ENCODE assay signal across 25 mouse cellular contexts in genomic region chr10:30799713-30800450, GRCm38 (mm10). TPM values are rescaled to one million over a fixed set of nuclear protein-coding genes. Genes with fewer than 3 reads are reported as not detected.
DNase-seq lines count a peak whose midpoint lies in the region; ATAC-seq and TF ChIP-seq lines count a peak whose summit lies in the region.
"Had no signal": no experiment of that assay in that cellular context is flagged by ENCODE, and none has a peak within 500 bp of the region (broad histone marks: within the 10 kb centered on the region; RNA-seq: fewer than 3 reads in every experiment).

No protein-coding gene starts in this region.

- no peak overlapping the region for H3K4me2 ChIP-seq in intestine, postnatal 0 days (replicated peaks; ENCODE audit: low read depth)
- H3K4me2 ChIP-seq in intestine, embryonic 15.5 days (replicated peaks), result no peak overlapping the region
- H3K4me2 ChIP-seq: embryonic facial prominence, embryonic 12.5 days; embryonic facial prominence, embryonic 15.5 days; forebrain, embryonic 13.5 days; heart, embryonic 11.5 days; hindbrain, embryonic 12.5 days; hindbrain, embryonic 15.5 days had no signal

- no peak for ATAC-seq in intestine, postnatal 0 days
- no peak for ATAC-seq in intestine, embryonic 15.5 days
- ATAC-seq: forebrain, embryonic 13.5 days; forebrain, embryonic 16.5 days had no signal

- H3ac ChIP-seq in C2C12 (ENCODE audit: control insufficient read depth, insufficient read length, low read depth), result no peak overlapping the region

- TF ChIP-seq CTCF in intestine, postnatal 0 days (IDR thresholded peaks at IDR 0.05; ENCODE audit: low read depth), result 0 out of 2 replicates have a peak, but pooled peaks have one; percentile 12
- TF ChIP-seq CTCF in C2C12 (IDR thresholded peaks at IDR 0.05; ENCODE audit: control insufficient read depth, insufficient read depth, insufficient read length), result no peak

- no peak overlapping the region for H3K9ac ChIP-seq in intestine, postnatal 0 days (ENCODE audit: low read depth, low read length)
- no peak overlapping the region for H3K9ac ChIP-seq in intestine, embryonic 15.5 days
- H3K9ac ChIP-seq: embryonic facial prominence, embryonic 12.5 days; embryonic facial prominence, embryonic 15.5 days; forebrain, embryonic 13.5 days; hindbrain, embryonic 12.5 days; hindbrain, embryonic 15.5 days had no signal

- no peaks in the 10 kb centered on the region for H3K9me3 ChIP-seq in intestine, postnatal 0 days (ENCODE audit: control insufficient read depth)
- no peaks in the 10 kb centered on the region for H3K9me3 ChIP-seq in intestine, embryonic 15.5 days
- H3K9me3 ChIP-seq in heart, embryonic 10.5 days, result no peaks in the 10 kb centered on the region
- H3K9me3 ChIP-seq: embryonic facial prominence, embryonic 15.5 days; forebrain, embryonic 13.5 days; G1E; hindbrain, embryonic 15.5 days had no signal

- no peak overlapping the region for H3K4me3 ChIP-seq in intestine, postnatal 0 days (ENCODE audit: low read depth, low read length)
- no peak overlapping the region for H3K4me3 ChIP-seq in intestine, embryonic 15.5 days (replicated peaks)
- H3K4me3 ChIP-seq in C2C12 (ENCODE audit: insufficient read depth, poor library complexity, severe bottlenecking), result no peak overlapping the region
- H3K4me3 ChIP-seq in heart, embryonic 10.5 days, result no peak overlapping the region
- H3K4me3 ChIP-seq: embryonic facial prominence, embryonic 12.5 days; embryonic facial prominence, embryonic 15.5 days; forebrain, embryonic 10.5 days; forebrain, embryonic 13.5 days; heart, adult 2 months; hindbrain, embryonic 12.5 days; hindbrain, embryonic 15.5 days had no signal

- H3K79me2 ChIP-seq in C2C12 (ENCODE audit: control insufficient read depth, insufficient read depth), result peaks cover 29% of the 10 kb centered on the region

- H3K79me3 ChIP-seq in C2C12 (ENCODE audit: low read depth), result peaks cover 12% of the 10 kb centered on the region

- no peaks in the 10 kb centered on the region for H3K36me3 ChIP-seq in intestine, postnatal 0 days (ENCODE audit: control insufficient read depth, insufficient read depth)
- no peaks in the 10 kb centered on the region for H3K36me3 ChIP-seq in intestine, embryonic 15.5 days
- H3K36me3 ChIP-seq in C2C12 (ENCODE audit: control insufficient read depth, insufficient read depth), result no peaks in the 10 kb centered on the region
- H3K36me3 ChIP-seq in heart, embryonic 10.5 days, result peaks cover 11% of the 10 kb centered on the region; the same call in 1 of the 2 replicates
- H3K36me3 ChIP-seq: embryonic facial prominence, embryonic 15.5 days had no signal

- DNase-seq in R1 (ENCODE audit: low read depth, low spot score), result peak; percentile 33
- no peak for DNase-seq in Muller cell, postnatal 12 days (ENCODE audit: inconsistent ontology term)
- no peak for DNase-seq in cerebellum, adult 9-11 months
- no peak for DNase-seq in heart, embryonic 10.5 days (ENCODE audit: low spot score)
- DNase-seq: adrenal gland, adult 2 months; adrenal gland, postnatal 25 days; cerebellum, adult 18-20 months; cerebellum, adult 9-10 months; cerebellum, postnatal 25 days; gastrocnemius, postnatal 10 days; gastrocnemius, postnatal 36 days; heart, adult 2 months; kidney, adult 18-20 months had no signal

- no peaks in the 10 kb centered on the region; the same call in 1 of the 2 replicates for H3K4me1 ChIP-seq in intestine, postnatal 0 days (replicated peaks; ENCODE audit: control insufficient read depth, insufficient read depth, low read length)
- H3K4me1 ChIP-seq in intestine, embryonic 15.5 days (replicated peaks), result no peaks in the 10 kb centered on the region; the same call in 1 of the 2 replicates
- H3K4me1 ChIP-seq in heart, embryonic 10.5 days, result peaks cover 6% of the 10 kb centered on the region; the same call in 1 of the 2 replicates
- H3K4me1 ChIP-seq: embryonic facial prominence, embryonic 12.5 days had no signal

- 90% methylated on average over 2 of the region's 2 CpGs for whole genome bisulfite sequencing in intestine, postnatal 0 days
- 85% methylated on average over 2 of the region's 2 CpGs for WGBS in intestine, embryonic 15.5 days
- WGBS in heart, embryonic 10.5 days, result 89% methylated on average over 2 of the region's 2 CpGs

- no peaks in the 10 kb centered on the region for H3K27me3 ChIP-seq in intestine, postnatal 0 days (replicated peaks; ENCODE audit: control insufficient read depth, insufficient read depth, low read length)
- no peaks in the 10 kb centered on the region for H3K27me3 ChIP-seq in intestine, embryonic 15.5 days (replicated peaks)
- no peaks in the 10 kb centered on the region for H3K27me3 ChIP-seq in C2C12 (ENCODE audit: control insufficient read depth, insufficient read depth, insufficient read length)
- no peaks in the 10 kb centered on the region for H3K27me3 ChIP-seq in heart, embryonic 10.5 days (ENCODE audit: insufficient read depth, poor library complexity, severe bottlenecking)
- H3K27me3 ChIP-seq: embryonic facial prominence, embryonic 12.5 days; embryonic facial prominence, embryonic 15.5 days; forebrain, embryonic 13.5 days; hindbrain, embryonic 12.5 days; hindbrain, embryonic 15.5 days had no signal

- no peak overlapping the region for H3K27ac ChIP-seq in intestine, postnatal 0 days (ENCODE audit: low read depth, low read length)
- no peak overlapping the region for H3K27ac ChIP-seq in intestine, embryonic 15.5 days
- H3K27ac ChIP-seq in heart, embryonic 10.5 days, result no peak overlapping the region
- H3K27ac ChIP-seq: embryonic facial prominence, embryonic 12.5 days; embryonic facial prominence, embryonic 15.5 days; forebrain, embryonic 10.5 days; forebrain, embryonic 13.5 days; heart, adult 2 months; hindbrain, embryonic 12.5 days; hindbrain, embryonic 15.5 days had no signal

TF ChIP-seq in C2C12, 6 proteins besides CTCF, POLR2A, EP300 and RAD21:
- TF ChIP-seq CEBPB (IDR thresholded peaks at IDR 0.05; ENCODE audit: low read depth) (no peak), MYOD1 (IDR thresholded peaks at IDR 0.05; ENCODE audit: control insufficient read depth, insufficient read length, low read depth) (peak; percentile 36), FOSL1 (IDR thresholded peaks at IDR 0.05; ENCODE audit: insufficient read depth, low read length, poor library complexity, severe bottlenecking) (peak; percentile 7)

RNA-seq across cellular contexts. Expression of gene Ncoa7, which starts 3.2 kb away (rescaled TPM):
- 10.4 and 13.1 TPM in 2 replicates for polyA plus RNA-seq in intestine, postnatal 0 days (2015; fragmentation: Nextera tagmentation; extraction: Ambion mirVana)
- 9.3 and 10.0 TPM in 2 replicates for polyA plus RNA-seq in intestine, embryonic 15.5 days (2015; fragmentation: Nextera tagmentation; extraction: Ambion mirVana)
- polyA plus RNA-seq in C2C12 (2012; fragmentation: generic; extraction: Trizol), result 3.9 TPM
- 7.1 and 7.3 TPM in 2 replicates for polyA plus RNA-seq in heart, embryonic 10.5 days (2016; fragmentation: Nextera tagmentation; extraction: Ambion mirVana)

RNA-seq across cellular contexts. Expression of gene Hey2, which starts 42.7 kb away (rescaled TPM):
- 1.2 and 1.9 TPM in 2 replicates for polyA plus RNA-seq in intestine, postnatal 0 days (2015; fragmentation: Nextera tagmentation; extraction: Ambion mirVana)
- 4.0 and 5.0 TPM in 2 replicates for polyA plus RNA-seq in intestine, embryonic 15.5 days (2015; fragmentation: Nextera tagmentation; extraction: Ambion mirVana)
- polyA plus RNA-seq in C2C12 (2012; fragmentation: generic; extraction: Trizol), result 0.06 TPM
- polyA plus RNA-seq in heart, embryonic 10.5 days (2016; fragmentation: Nextera tagmentation; extraction: Ambion mirVana), result 21.6 and 31.0 TPM in 2 replicates
